Mouse (Mus musculus) stomach, adult 2 months (tissue): ENCODE data around the gene Prmt8. TPM values are rescaled to one million over a fixed set of nuclear protein-coding genes. Genes with fewer than 3 reads are reported as not detected.

ENCODE experiments used
- polyA plus RNA-seq: library from polyadenylated mRNA; depleted of rRNA; stranded (reverse); fragments of >200 nt; gene quantifications from 2 replicates; pipeline ENCODE4 v1.2.3, GENCODE M21; 2012; rRNA removed

Gene Prmt8
- polyA plus RNA-seq: 0.02 TPM in 1 of 2 replicates, not detected in the other

DNA sequence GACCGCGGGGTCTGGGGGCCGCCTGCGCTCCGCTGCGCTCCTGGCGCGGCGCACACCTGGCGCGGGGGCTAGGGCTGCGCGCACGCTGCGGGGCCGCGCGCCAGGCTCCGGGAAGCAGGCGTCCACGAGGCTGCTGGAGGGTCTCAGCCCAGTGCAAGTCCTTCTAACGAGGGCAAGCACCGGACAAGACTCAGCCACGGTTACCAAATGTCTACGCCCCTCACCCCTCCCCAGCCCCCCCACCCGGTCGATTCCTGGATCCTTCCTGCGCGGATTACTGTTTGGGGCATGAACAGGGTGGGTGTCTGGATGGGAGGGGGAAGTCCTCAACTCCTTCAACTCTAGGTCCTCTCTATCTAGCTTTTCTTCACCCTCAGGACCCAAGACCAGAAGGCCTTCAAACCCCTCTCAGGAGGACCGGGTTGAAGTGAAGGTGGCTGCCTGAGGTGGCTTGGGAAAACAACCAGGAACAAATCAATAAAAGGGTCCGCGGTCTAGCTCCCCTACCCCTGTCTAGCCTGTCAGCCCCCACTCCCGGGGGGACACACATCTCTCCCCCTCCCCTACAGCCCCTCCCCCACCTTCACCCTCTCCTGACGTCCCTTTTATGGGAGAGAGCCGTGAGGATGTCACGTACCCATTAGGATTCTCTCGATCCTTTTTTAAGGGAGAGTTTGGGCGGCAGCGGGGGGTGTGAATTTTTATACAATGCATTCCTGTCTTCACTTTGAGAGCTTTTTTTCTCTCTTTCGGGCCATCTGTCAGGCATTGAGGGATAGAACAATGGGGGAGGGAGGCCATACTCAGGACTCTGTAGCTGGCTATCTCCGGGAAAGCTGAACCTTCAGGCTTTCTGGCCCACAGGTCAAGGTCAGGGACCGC, at the start of gene Prmt8:
TSS of gene Prmt8 (minus strand) at position 198 of the 882 bp plus-strand sequence.

Other genes starting within 250 kb of the Prmt8 start
- 0.52 and 1.1 TPM in 2 replicates for gene Cracr2a, start 208.1 kb downstream of the Prmt8 start, polyA plus RNA-seq
- gene Tspan11, start 118.1 kb upstream of the Prmt8 start, polyA plus RNA-seq: 1.3 and 1.5 TPM in 2 replicates